Mouse (Mus musculus) myocyte (in vitro differentiated cells): ENCODE data around the gene Pfn4. TPM values are rescaled to one million over a fixed set of nuclear protein-coding genes. Genes with fewer than 3 reads are reported as not detected.
"Not testable (repeated sequence)": the region's sequence is repeated elsewhere in the genome, so short reads cannot be mapped to it uniquely, and the experiment has no call there.

Source experiments
- H3K27me3 ChIP-seq: one replicate; pipeline ENCODE4 v1.6.1; 2011; ENCODE audit not compliant: control insufficient read depth, insufficient read depth, insufficient read length
- H3K36me3 ChIP-seq: one replicate; pipeline ENCODE4 v1.6.1; 2011; ENCODE audit not compliant: control insufficient read depth, insufficient read depth
- H3K4me2 ChIP-seq: one replicate; pipeline ENCODE4 v1.6.1; 2011; ENCODE audit warnings: low read depth, control low read depth
- H3K4me3 ChIP-seq: one replicate; pipeline ENCODE4 v1.5.1; 2011; ENCODE audit warnings: mild to moderate bottlenecking, control low read depth, moderate library complexity
- H3K79me2 ChIP-seq: one replicate; pipeline ENCODE4 v1.6.1; 2011; ENCODE audit not compliant: control insufficient read depth, insufficient read depth
- H3ac ChIP-seq: one replicate; pipeline ENCODE4 v1.6.1; 2011; ENCODE audit not compliant: control insufficient read depth, insufficient read length
- CEBPB ChIP-seq: IDR thresholded peaks from 2 replicates; pipeline ENCODE4 v1.6.1; 2011; ENCODE audit warnings: mild to moderate bottlenecking, moderate library complexity; ENCODE audit not compliant: poor library complexity, insufficient read depth, severe bottlenecking
- E2F4 ChIP-seq: IDR thresholded peaks from one replicate; pipeline ENCODE4 v1.6.1; 2011; ENCODE audit warnings: mild to moderate bottlenecking, control low read depth, moderate library complexity; ENCODE audit not compliant: insufficient read depth
- MAX ChIP-seq: IDR thresholded peaks from one replicate; pipeline ENCODE4 v1.6.1; 2011; ENCODE audit warnings: low read depth, mild to moderate bottlenecking, control low read depth
- MYOD1 ChIP-seq, 3 experiments: IDR thresholded peaks; one replicate each; pipeline ENCODE4 v1.6.1; 2011; ENCODE audit warnings: control low read depth in 2 of 3, low read depth in 2 of 3, mild to moderate bottlenecking in 2 of 3, moderate library complexity in 1 of 3; ENCODE audit not compliant: insufficient read length in 2 of 3, control insufficient read depth in 1 of 3
- MYOG ChIP-seq, 3 experiments: IDR thresholded peaks; one replicate each; pipeline ENCODE4 v1.6.1; 2011; ENCODE audit warnings: control low read depth in 2 of 3, low read depth in 2 of 3, mild to moderate bottlenecking in 2 of 3; ENCODE audit not compliant: insufficient read length in 2 of 3, control insufficient read depth in 1 of 3, insufficient read depth in 1 of 3
- POLR2A ChIP-seq: IDR thresholded peaks from one replicate; pipeline ENCODE4 v1.6.1; 2011; ENCODE audit warnings: low read depth, mild to moderate bottlenecking, control low read depth, moderate library complexity; ENCODE audit not compliant: insufficient read length
- POLR2AphosphoS2 ChIP-seq: IDR thresholded peaks from one replicate; pipeline ENCODE4 v1.6.1; 2011; ENCODE audit warnings: low read depth, control low read depth; ENCODE audit not compliant: insufficient read length
- REST ChIP-seq: IDR thresholded peaks from one replicate; pipeline ENCODE4 v1.6.1; 2011; ENCODE audit warnings: mild to moderate bottlenecking, control low read depth, moderate library complexity; ENCODE audit not compliant: insufficient read depth, insufficient read length
- SRF ChIP-seq: IDR thresholded peaks from one replicate; pipeline ENCODE4 v1.6.1; 2011; ENCODE audit warnings: low read depth; ENCODE audit not compliant: control insufficient read depth, insufficient read length
- TCF12 ChIP-seq: IDR thresholded peaks from one replicate; pipeline ENCODE4 v1.6.1; 2011; ENCODE audit warnings: mild to moderate bottlenecking, control low read depth; ENCODE audit not compliant: poor library complexity, insufficient read depth, severe bottlenecking
- TCF3 ChIP-seq: IDR thresholded peaks from one replicate; pipeline ENCODE4 v1.6.1; 2011; ENCODE audit warnings: low read depth, control low read depth; ENCODE audit not compliant: insufficient read length
- USF1 ChIP-seq: IDR thresholded peaks from one replicate; pipeline ENCODE4 v1.6.1; 2011; ENCODE audit warnings: low read depth, mild to moderate bottlenecking, control low read depth, moderate library complexity
- polyA plus RNA-seq: library from polyadenylated mRNA; unstranded; fragments of >200 nt; fragmentation: generic; extraction: Trizol; gene quantifications from one replicate; pipeline ENCODE4 v1.2.1, GENCODE M21; 2012; ENCODE audit warnings: missing spikeins

Pfn4 gene
- polyA plus RNA-seq, 1 experiment: 0.02 TPM

DNA sequence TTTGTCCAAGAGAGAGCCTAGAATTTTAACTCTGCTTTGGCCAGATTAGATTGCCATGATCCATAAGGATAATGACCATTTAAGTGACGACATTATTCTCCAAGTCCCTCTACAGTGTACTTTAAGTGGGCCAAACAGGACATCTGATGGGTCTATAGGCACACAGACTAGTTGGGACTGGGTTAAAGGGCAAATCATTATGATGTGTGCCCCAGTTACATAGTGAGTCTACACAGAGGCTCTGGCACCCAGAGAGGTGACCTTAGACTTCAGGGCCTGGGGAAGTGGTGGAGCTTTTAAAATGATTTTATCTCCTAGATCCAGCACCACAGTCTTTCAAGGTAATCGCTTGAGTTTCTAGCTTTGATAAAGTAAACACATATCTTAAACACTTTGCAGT is 11.4 kb downstream of the Pfn4 start:
- H3K27me3 ChIP-seq: no peaks in the 10 kb centered on the region
- no peaks in the 10 kb centered on the region for H3K79me2 ChIP-seq
- no peak overlapping the region for H3K4me2 ChIP-seq
- no peak overlapping the region for H3ac ChIP-seq
- no peak for TF ChIP-seq USF1
- no peak for TF ChIP-seq SRF
- TF ChIP-seq CEBPB: no peak
- TF ChIP-seq POLR2AphosphoS2: no peak
- TF ChIP-seq REST: no peak
- no peak for TF ChIP-seq MAX
- no peak for TF ChIP-seq TCF12
- no peak for TF ChIP-seq MYOD1 (IDR thresholded peaks at IDR 0.05; ENCODE audit: control insufficient read depth in 1 of 3, insufficient read length in 2 of 3, low read depth in 2 of 3)
- TF ChIP-seq MYOG (IDR thresholded peaks at IDR 0.05; ENCODE audit: control insufficient read depth in 1 of 3, insufficient read depth in 1 of 3, insufficient read length in 2 of 3, low read depth in 2 of 3): no peak
- H3K4me3 ChIP-seq: no peak overlapping the region
- H3K36me3 ChIP-seq: no peaks in the 10 kb centered on the region

DNA sequence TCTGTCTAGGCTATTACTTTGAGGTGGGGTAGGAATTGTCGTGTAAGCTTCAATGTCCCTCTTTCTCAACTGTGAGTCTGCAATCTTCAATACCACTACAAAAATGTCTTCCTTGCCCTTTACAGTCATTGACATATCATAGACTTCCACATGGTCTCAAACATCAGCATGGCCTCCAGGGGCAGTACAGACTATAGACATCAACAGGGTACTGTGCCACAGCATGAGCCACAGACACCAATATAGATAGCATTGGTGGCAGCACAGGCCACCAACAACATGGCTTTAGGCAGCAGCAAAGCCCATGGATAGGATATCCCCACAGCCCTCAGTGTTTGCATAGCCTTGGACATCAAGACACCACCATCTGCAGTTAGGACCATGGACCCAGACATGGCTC is 12.4 kb downstream of the Pfn4 start:
- TF ChIP-seq E2F4: no peak
- TF ChIP-seq REST: no peak
- no peak for TF ChIP-seq TCF3
- no peak for TF ChIP-seq MYOG (IDR thresholded peaks at IDR 0.05; ENCODE audit: control insufficient read depth in 1 of 3, insufficient read depth in 1 of 3, insufficient read length in 2 of 3, low read depth in 2 of 3)
- TF ChIP-seq CEBPB: no peak
- TF ChIP-seq SRF: no peak
- no peak for TF ChIP-seq MYOD1 (IDR thresholded peaks at IDR 0.05; ENCODE audit: control insufficient read depth in 1 of 3, insufficient read length in 2 of 3, low read depth in 2 of 3)
- TF ChIP-seq POLR2A: no peak
- no peak for TF ChIP-seq USF1
- no peak for TF ChIP-seq TCF12
- no peak for TF ChIP-seq MAX
- TF ChIP-seq POLR2AphosphoS2: no peak
- no peaks in the 10 kb centered on the region for H3K79me2 ChIP-seq
- no peak overlapping the region for H3K4me3 ChIP-seq
- no peaks in the 10 kb centered on the region for H3K27me3 ChIP-seq
- H3K36me3 ChIP-seq: no peaks in the 10 kb centered on the region
- H3ac ChIP-seq: no peak overlapping the region
- H3K4me2 ChIP-seq: no peak overlapping the region

DNA sequence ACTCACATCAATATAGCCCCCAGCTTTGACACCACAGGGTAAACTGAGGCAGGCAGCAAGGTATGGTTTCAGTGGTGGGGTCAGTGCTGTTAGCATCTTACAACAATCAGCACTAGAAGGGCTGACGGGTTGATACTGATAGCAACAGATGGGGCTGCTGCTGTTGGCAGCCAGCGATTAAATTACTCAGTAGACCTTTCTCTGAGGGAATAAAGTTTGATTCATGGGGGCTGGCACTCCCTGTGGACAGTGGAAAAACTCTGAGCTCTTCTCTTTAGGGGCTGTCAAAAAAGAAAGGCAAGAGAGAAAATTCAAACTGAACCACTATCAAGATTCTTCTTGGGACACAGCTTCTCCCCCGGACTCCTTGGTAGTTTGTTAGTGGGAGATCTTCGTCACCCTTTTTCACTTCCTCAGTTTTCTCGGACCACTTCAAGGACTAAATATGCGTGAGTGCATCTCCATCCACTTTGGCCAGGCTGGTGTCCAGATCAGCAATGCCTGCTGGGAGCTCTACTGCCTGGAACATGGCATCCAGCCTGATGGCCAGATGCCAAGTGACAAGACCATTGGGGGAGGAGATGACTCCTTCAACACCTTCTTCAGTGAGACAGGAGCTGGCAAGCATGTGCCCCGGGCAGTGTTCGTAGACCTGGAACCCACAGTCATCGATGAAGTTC is 13.0 kb downstream of the Pfn4 start:
- H3ac ChIP-seq, H3K4me2 ChIP-seq, H3K27me3 ChIP-seq, H3K36me3 ChIP-seq, H3K4me3 ChIP-seq, H3K79me2 ChIP-seq: not testable (repeated sequence)
- TF ChIP-seq MYOD1 (IDR thresholded peaks at IDR 0.05; ENCODE audit: control insufficient read depth in 1 of 3, insufficient read length in 2 of 3, low read depth in 2 of 3): peak in 2 of 3 experiments; percentile 2 to 38

DNA sequence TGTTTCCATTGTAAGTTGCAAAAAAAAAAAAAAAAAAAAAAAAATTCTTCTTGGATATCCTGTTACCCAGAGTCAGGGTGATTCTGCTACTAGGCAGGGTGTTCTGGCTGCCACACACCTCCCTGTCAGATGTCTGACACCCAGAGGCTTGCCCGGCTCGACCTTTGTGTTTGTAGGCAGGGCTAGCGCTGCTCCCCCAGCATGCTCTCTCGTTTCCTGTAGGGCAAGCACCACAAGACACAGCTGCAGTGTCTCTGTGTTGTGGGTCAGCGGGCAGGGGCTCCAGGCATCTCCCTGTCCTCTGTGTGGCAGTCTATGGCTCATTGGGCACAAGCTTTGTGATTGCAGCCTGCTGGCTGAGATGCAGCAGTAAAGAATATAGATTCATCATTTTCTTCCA is 14.8 kb downstream of the Pfn4 start:
- no peak overlapping the region for H3K4me3 ChIP-seq
- H3K27me3 ChIP-seq: no peaks in the 10 kb centered on the region
- TF ChIP-seq SRF (no peak), E2F4 (no peak), MYOD1 (IDR thresholded peaks at IDR 0.05; ENCODE audit: control insufficient read depth in 1 of 3, insufficient read length in 2 of 3, low read depth in 2 of 3) (no peak), TCF12 (no peak), TCF3 (no peak), USF1 (no peak), POLR2A (no peak), MYOG (IDR thresholded peaks at IDR 0.05; ENCODE audit: control insufficient read depth in 1 of 3, insufficient read depth in 1 of 3, insufficient read length in 2 of 3, low read depth in 2 of 3) (no peak), CEBPB (no peak), REST (no peak), MAX (no peak), POLR2AphosphoS2 (no peak)
- no peaks in the 10 kb centered on the region for H3K36me3 ChIP-seq
- no peak overlapping the region for H3ac ChIP-seq
- H3K4me2 ChIP-seq: no peak overlapping the region
- H3K79me2 ChIP-seq: no peaks in the 10 kb centered on the region

DNA sequence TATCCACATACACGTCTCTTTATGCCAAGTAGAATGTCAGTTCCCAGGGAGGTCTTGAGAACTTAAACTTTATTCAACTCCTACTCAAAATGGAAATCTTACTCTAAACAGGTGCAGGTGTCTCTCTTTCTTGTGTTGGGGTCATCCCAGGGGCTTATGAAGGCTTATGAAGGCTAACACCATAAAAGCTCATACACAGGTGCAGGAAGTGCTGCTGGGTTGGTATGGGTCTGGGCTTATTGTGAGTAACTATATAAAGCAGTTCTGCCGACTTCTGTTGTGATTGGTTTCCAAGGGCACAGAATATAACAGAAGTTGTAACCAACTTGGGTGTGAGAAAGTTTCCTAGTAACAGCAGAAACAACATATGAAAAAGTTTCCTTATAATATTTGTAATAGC is 15.6 kb downstream of the Pfn4 start:
- Histone ChIP-seq H3K27me3 (no peaks in the 10 kb centered on the region), H3ac (no peak overlapping the region), H3K4me3 (no peak overlapping the region), H3K36me3 (no peaks in the 10 kb centered on the region), H3K79me2 (no peaks in the 10 kb centered on the region), H3K4me2 (no peak overlapping the region)
- no peak for TF ChIP-seq POLR2A
- no peak for TF ChIP-seq CEBPB
- TF ChIP-seq REST: no peak
- TF ChIP-seq POLR2AphosphoS2: no peak
- TF ChIP-seq USF1: no peak
- TF ChIP-seq SRF: no peak
- TF ChIP-seq MYOG (IDR thresholded peaks at IDR 0.05; ENCODE audit: control insufficient read depth in 1 of 3, insufficient read depth in 1 of 3, insufficient read length in 2 of 3, low read depth in 2 of 3): no peak

DNA sequence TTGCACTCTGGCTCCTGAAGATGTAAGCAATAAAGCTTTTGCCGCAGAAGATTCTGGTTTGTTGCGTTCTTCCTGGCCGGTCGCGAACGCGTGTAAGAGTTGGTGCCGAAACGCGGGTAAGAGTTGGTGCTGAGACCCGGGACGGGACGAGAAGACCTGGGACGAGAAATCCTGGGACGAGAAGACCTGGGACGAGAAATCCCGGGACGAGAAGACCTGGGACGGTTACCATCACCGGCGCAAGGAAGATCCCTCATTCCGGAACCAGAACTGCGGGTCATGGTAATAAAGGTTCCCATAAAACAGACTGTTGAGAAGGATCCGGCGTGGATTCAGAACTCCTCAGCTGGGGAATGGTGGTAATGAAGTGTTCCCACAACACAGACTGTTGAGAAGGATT is 19.3 kb downstream of the Pfn4 start:
- H3K4me3 ChIP-seq, H3ac ChIP-seq, H3K4me2 ChIP-seq, H3K79me2 ChIP-seq, H3K27me3 ChIP-seq, H3K36me3 ChIP-seq: not testable (repeated sequence)
